Mouse (Mus musculus) R1 (cell line): ENCODE measurements around the gene Snrk.
A peak's percentile ranks its signal among the peaks of the same experiment; 100 is the strongest.

Experiments
- DNase-seq: peaks from one replicate; pipeline ENCODE4 v3.0.0-alpha.2; 2018; ENCODE audit warnings: low read depth, low spot score

Gene Snrk

DNA sequence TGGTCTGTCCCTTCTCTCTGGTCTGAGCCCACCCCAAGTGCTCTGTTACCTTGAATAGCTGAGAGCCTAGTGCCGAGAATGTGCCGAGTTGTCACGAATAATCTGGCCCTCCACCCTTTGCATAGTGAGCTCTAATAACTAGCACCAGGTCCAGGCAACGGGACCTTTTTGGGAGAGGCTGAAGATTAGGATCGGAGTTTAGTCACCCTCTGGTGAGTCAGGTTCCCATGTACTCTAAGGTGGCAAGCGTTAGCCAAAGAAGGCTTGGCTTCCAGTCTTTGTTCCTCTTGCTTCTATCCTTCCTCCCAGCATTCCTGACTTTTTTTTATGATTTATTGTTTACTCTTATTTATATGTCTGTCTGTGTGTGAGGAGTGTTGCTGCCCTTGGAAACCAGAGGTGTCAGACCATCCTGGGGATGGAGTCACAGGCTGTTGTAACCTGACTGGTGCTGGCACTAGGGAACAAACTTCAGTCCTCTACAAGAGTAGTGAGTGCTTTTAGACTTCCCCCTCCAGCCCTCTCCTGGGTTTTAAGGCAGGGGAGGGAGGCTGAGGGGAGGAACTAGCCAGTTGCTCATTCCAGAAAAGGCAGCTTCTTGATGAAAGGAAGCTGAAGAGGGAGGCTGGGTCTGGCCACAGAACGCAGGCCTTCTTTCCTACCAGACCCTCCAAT is 9.2 kb upstream of the Snrk start:
- no peak for DNase-seq

DNA sequence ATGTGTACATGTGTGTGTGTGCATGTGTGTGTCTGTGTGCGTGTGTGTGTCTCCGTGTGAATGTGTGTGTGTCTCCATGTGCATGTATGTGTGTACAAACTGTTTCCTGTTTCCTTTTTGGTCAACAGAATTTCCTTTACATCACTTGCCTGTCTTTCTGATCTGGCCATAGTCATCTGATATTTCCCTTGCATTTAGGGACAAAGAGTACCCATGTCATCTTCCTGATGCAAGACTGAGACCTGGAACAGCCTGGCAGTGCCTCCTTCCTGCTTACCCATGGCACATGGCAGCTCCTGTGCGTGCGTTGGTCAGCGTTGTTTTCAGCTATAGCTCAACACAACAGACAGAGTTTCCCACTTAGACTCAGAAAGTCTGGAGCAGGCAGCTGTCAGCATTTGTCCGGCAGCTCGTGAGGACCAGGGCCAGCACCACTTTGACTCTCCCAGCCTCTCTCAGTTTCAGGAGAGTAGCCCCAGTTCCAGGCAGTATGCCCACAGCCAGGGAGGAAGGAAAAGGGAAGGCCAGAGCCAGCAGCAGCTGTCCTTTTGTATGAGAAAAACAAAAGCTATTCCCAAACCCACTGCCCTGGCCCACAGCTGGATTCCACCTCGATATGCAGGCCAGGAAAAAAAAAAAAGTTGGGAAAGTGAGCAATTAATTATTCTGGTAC is 7.4 kb upstream of the Snrk start:
- no peak for DNase-seq

DNA sequence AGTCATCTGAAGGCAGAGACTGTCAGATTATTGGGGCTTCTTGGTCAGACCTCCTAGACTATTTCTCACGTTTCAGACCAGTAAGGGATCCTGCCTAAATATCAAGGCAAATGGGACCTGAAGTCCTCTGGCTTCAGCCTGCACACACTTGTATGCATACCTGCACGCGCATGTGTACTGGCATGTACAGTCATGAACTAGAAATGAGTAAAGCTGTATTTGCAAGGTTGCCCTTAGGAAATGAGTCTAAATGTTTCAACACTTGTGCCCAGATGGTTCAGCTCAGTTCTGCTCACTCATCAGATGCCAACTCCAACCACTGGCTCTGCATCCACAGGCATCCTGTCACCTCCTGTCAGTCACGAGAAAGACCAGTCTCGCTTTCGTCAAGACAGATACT is 6.6 kb upstream of the Snrk start:
- DNase-seq: no peak

DNA sequence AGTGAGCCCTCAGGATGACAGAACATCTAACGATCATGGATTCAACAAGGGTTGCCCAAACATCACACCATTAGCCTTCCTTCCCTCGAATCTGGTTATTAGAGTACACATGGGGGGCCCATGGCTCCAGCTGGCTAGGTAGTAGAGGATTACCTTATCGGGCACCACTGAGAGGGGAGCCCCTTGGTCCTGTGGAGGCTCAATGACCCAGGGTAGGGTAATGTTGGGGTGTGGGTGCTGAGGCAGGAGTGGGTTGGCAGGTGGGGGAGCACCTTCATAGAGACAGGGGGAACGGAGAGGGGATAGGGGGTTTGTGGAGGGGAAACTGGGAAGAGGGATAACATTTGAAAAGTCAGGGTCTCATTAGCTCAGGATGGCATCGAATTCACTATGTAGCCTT is 6.1 kb upstream of the Snrk start:
- DNase-seq: no peak

DNA sequence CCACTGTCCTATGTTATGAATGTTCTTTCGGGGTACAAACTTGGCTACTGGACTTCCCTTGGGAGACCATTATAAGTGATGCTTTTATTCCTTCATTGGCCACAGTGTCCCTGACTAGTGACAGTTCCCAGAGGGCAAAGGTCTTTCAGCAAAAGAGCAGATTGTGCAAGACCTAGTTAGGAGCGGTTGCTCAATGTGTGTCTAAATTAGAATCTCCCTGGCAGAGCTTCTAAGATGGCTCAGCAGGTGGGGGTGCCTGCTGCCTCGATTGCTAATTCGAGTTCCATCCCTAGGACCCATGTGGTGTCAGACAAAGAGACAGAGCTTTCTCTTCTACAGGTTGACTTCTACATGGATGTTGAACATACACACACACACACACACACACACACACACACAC is 1.5 kb upstream of the Snrk start:
- DNase-seq: no peak

DNA sequence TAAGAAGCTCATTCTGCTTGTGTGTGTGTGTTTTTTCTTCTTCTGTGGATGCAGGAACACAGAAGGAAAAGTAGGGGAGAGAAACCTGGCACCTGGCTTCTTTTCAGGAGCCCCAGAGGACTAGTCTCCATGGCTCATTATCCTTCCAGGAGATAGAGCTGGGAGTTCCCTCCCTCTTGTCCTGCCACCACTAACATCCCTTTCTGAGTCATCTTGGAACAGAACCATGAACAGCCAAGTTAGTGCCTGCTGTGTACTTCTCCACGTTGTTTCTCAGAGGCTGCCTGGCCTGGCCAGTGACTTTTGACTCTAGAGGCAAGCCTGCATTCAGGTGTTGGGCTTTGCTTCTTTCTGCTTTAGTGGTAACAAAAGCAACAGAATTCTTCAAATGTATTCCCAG is 707 bp upstream of the Snrk start:
- no peak for DNase-seq

DNA sequence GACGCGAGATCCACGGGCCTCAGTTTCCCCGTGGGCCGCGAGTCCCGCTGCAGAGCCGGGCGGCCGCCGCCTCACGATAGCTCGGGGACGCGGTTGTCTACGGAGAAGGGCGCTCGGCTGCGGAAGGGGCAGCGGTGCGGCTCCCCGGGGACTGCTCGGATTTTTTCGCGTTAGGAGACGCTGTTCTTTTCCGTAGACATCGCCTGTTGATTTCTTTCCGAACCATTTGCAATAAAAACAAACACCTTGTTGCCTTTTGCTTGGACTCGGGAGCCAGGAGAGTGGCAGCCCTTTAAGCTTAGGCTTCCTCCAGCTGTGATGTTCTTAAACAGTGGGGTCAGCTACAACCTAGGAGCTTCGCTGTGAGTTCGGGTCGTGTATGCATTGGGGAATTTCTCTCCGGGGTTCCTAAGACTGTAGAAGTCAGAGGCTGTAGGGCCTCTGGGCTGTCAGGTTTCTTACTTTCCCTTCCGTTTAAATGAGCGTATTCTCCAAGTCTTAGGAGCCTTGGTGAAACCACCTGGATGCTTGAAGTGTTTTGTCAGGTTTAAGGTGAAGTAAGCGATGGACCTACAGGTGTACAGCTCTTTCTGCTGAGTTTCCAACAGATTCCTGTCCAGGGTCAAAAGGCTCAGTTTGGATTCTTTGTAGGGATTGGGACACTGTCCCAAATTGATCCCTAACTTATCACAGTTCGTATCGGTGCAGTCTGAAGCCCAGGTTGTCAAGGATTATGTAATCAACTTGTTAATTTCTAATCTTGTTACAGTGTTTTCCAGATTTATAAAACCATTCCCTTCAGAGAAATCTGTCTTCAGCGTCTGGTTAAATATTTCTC is 845 bp downstream of the Snrk start:
- DNase-seq: peak; percentile 51

DNA sequence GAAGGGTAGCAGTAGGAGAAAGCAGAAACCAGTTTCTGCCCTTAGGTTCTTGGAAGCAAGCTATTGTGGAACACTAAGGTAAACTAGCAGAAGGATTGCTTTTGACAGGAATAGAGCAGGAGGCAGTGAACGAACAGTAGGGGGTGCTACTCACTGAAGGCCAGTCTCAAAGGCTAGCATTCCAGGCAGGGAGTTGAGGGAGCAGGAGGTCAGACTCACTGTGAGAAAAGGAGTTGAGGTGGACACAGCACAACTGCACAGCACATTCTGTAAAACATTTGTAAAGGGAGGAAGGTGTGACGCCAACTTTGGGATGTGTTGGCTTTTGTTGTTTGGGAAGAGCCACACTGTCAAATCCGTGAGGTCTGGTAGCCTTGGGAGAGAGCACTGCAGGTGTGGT is 3.0 kb downstream of the Snrk start:
- DNase-seq: peak; percentile 68

DNA sequence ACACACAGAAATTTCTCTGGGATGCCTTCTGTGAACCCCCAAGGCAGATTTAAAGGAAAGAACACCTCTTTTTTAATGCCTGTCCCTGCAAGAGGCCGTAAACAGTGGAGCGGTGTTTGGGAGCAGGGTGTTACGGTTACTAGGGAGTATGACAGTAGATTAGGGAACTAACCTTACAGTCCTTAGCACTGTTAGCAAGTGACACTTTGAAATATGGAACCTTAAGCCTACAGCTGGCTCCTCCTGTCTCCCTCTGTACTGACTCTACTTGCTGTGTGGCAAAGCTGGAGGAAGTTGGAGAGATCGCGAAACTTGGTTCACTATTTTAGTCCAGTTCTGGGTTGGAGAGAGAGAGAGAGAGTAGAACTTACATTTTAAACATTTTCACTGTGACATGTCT is 5.0 kb downstream of the Snrk start:
- DNase-seq: no peak

DNA sequence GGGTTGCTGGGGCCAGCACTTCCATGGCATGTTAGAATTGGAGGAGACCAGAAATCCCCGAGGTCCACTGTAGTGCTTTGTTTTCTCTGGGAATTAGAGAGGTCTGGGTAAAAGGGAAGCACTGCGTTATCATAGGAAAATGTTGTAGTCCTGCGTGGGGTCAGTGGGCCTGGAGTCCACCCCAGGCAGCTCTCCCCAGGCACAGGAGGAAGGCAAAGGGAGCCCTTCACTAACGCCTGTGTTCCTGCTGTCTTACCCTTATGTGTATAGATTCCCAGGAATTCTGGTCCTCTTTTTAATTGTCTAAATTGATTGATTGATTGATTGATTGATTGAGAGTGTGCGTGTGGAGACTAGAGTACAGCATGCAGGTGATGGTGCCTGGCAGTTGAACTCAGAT is 6.1 kb downstream of the Snrk start:
- no peak for DNase-seq

DNA sequence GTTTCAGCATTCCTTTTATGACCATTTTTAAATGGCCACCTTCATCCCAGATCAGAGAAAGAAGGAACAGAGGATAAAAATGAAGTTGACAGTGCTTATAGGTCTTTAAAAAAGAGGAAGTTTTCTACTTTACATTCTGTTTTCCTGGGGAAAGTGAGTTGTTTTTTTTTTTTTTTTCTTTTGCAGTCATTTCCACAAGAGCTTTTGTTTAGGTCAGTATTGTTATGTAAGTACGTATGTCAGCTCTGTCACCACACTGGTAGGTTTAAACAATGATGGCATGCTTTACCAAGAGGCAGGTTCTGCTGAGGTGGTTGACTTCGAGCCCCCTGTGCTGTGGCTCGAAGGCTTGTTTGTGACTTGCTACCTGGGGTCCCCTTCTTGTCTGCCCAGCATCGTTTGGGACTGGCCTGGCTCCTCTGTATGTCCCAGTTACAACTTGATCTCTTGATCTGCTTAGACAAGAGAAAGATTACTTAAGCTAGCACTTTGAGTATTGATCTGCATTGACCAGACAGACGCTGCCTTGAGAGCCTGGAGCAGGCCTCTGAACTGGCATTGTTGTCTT is 8.7 kb downstream of the Snrk start:
- DNase-seq: peak; percentile 18

DNA sequence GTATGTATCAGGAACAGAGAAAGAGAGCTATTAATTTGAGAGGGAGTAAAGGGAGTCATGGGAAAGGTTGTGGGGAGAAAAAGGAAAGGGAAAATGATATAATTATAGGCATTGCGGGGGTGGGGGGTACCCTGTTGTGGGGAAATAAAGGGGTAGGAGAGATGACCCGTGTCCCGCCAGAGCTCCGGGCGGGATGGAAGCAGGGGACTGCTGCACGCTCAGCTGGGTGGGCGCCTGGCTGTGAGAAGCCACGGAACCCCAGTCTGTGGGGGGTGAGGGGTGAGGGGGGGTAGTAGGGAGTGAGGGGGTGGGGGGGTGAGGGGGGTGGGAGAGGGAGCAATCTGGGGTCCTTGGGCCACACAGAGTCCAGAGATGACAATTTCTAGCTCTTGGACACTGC is 9.7 kb downstream of the Snrk start:
- DNase-seq: no peak

DNA sequence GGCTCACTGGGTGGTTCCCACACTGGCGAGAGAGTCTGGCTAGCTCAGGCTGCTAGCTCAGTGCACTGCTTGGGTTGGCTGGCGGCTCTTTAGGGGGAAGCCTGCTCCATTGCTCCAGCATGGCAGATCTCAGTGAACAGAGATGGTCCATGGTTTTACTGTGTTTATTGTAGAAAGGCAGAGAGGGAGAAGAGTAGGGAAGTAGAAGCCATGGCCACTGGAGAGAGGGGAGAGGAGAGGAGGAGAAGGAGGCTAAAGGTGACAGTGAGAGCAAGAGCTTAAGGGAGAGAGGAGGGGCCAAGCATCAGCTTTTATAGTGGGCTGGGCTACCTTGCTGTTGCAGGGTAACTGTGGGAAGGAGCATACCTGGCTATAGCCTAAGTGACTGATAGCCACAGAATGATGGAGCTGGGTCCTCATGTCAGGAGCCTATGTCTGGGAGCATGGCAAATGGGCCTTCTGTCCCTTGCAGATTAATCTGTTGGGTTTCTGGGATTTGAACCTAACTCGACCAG is 10.3 kb downstream of the Snrk start:
- DNase-seq: no peak

DNA sequence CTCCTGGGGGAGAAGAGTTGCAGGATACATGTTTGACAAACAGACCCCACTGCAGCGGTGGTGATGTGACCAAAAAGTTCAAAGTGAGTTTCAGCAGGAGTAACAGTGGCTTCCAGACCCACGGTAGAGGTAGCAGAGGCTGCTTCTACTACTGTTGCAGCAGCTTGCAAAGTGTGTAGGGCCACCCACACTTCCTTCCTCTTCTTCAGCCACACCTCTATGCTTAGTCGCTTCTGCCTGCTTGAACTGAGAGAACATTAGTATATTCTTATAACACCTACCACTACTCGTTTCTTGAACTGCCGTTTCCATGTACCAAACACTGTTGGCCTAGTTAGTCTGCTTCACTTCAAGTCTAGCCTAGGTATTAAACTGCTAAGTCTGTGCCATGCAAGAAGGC is 11.6 kb downstream of the Snrk start:
- no peak for DNase-seq

DNA sequence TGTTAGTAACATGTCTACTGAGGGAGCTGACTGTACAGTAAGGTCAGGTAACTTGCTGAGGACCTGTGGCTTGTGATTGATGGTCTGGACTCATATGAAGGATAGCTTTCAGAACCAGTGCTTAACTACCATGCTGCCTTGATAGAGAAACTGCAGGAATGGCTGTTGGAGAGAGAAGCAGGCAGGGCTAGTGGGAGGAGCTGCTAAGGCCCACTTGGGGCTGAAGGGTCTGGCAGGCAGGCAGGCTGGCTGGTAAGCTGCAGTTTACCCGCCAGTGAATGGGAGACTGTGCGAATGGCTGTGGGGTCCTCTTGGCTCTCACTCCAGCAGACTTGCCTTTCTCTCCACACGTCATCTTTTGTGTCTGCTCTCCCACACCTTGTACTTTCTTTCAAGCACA is 13.6 kb downstream of the Snrk start:
- no peak for DNase-seq

DNA sequence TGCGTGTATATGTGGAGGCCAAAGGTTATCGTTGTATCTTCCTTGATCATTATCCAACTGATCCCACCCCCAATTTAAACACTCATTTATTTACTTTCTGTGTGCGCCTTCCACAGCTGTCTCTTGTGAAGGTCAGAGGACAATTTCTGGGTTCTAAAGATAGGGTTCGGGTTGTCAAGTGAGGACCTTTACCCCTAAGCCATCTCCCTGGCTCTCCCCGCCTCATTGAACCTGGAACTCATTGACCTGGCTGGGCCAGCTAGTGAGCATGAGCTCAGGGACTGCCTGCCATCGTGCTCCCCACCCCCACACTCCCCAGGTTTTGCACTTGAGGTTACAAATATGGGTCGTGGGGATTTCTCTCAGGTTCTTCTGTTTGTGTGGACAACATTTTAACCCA is 15.1 kb downstream of the Snrk start:
- DNase-seq: no peak

DNA sequence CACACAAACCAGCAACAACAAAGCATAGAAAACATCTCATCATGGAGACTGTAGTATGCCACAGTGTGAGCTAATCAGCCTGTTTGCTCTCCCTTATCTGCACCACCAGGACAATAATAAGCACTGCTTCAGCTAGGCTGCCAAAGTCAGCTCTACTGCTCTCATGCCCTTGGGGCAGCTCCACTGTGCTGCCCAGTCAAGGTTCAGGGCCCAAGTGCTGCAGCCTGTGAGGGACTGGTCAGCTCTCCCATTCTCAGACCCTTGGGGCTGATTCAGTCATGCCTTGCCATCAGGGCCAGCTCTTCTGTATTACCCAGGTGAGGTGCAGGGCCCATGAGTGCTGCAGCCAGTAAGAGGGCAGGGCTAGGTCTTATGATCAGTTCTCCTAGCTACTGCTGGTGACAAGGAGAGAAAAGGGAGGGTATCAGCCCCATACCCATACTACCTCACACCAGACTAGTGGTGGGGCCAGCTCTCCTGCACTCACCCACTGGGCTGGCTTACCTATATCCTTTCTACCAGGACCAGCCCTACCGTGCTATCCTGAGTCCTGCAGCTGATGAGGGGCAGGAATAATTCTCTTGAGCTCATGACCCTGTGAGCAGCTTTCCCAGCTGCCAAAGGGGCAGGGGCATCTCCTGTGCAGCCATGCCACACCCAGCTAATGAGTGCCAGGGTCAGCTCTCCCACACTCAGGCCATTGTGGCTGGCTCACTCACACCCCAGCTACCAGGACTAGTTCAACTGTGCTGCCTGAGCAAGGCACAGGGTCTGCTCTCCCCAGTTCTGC is 18.2 kb downstream of the Snrk start:
- DNase-seq: no peak

DNA sequence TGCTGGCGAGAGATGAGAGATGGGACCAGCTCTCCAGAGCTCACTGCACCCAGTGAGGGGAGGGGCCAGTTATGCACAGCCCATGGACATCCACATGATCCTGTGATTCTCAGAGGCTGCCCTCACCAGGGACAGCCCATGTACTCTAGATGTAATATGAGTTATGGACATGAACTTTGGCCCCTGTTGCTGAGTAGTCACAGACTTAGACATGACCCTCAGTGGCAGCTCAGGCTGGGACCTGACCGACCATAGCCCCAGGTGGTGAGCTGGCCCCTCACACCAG is 18.8 kb downstream of the Snrk start:
- DNase-seq: no peak

DNA sequence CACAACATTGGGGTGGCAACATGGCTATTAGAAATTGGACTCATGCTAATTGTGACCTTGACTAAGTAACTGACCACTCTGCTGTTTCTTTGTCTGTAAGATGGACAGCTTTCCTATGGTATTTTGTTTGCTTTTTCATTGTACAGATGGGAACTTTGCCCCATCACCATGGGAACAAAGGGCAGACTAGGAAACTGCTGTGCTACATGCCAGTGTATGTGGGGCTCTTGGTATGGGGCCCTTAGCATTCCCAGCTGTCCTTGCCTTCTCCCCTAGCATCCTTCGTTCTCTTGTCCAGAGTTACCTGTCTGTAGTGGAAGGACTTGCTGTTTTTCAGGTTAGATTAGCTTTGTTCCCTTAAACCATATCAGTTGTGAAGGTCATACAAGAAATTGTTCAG is 20.9 kb downstream of the Snrk start:
- DNase-seq: no peak

DNA sequence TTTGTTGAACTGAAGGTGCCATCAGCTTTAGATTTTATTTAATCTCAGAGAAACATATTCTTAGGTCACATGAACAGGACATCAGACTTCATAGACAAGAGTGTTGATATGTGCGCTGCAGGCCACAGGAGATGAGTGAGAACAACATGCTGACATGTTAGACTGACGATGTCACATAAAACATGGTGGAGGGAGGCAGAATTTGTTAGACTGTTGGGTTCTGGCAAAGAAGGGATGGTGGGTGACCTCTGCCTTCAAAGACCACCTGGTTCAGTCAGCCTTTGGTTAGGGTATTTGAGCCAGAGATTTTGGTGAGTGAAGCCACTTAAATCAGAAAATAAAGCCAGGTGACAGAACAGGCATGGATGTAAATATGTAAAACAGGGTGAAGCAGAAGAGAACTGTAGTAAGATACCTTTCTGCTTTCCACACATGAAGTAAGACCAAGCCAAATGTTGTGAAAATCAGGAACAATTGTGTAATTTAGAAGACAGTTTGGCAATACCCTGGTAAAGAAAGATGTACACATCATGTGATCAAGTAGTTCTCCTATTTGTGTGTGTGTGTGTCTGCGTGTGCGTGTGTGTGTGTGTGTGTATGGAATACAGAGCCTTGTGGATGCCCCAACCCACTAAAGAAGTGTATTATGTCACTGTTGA is 21.4 kb downstream of the Snrk start:
- no peak for DNase-seq

DNA sequence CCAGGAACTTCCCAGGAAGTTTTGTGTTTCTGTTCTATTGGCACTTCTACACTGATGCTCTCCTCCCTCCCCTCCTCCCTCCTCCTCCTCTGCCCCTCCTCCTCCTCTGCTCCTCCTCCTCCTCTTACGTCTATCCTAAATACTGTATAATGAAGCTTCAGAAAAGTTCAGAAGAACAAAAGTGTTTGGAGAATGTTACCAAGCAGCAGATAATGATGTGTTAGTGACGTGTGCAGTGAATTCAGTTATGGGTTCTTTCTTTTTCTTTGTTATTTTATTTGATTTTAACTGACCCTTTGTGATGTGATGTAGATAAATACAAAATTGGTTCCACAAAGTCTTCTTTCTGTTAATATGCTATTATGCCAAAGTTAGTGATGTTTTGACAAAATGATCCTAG is 22.2 kb downstream of the Snrk start:
- DNase-seq: no peak
